Mouse (Mus musculus): Measurements from ENCODE around the gene Aldoart1.

The Aldoart1 gene

DNA sequence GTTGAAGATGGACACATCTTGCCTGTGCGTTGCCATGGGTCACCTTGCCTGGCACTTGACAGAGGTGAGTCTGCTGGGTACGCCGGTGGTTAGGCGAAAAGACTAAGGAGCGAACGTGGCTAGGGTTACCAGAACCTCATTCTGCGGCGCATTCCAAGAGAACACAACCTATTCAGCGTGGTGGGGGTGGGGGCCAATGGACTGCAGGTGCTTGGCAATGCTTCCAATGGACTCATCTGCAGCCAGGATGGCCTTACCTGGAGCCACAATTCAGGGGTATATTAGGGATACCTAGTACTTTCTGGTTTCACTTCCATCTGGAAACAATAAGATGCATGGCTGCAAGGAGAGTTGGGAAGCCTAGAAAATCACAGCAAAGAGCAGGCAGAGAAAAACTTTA, at the start of gene Aldoart1:
Gene Aldoart1, minus strand, starts transcription at position 101 of the 400 bp plus-strand sequence.
- DNase-seq (ENCODE audit: low read depth, low spot score): no peak

DNA sequence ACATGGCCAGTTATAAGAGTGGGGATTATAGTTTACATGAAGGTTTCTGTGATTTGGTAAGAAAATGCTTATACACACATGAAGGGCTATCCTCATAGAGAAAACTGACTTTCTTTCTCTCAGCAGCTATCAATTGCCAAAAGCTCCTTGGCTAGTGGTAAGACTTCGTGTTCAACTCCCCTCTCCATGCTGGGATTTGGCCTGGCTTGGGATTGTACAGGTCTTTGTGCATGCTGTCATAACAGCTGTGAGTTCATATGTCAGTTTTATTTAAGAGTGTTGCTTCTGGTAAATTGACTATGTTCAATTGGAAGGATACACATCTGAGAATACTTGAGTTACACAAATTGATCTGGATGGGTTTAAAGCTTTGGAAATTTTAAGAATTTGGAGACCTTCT, 49.1 kb upstream of the Aldoart1 start:
- DNase-seq (ENCODE audit: low read depth, low spot score): no peak

DNA sequence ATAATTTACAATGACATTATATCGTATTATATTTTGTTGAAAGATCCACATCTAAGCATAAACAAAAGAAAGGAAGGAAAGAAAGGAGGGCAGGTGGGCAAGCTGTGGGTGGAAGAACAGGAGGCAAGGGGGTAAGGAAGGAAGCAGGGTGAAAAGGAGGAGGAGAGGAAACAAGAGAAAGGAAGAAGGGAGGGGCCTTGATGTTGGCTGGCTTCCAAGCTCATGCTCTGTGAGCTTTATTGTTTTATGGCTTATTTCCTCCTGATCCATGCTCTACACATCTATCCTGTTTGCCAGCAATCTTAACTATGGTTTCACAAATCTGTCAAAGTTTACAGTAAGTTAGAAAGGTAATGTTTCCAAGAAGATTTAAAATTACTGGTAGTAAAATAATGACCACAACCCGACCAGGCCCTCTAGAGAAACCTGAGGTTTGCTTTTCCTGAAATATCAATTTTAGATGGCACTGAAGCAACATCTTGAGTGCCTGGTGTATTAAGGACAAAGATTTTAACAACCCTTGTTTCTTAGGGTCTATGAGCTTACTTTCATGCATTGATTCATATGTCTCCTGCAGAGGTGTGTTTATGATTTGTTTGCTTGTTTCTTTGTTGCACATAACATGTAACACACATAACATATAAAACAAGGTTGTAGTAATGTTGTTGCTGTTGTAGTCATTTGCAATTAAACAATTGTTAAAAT, 13.1 kb upstream of the Aldoart1 start:
- no peak for DNase-seq (ENCODE audit: low read depth, low spot score)

DNA sequence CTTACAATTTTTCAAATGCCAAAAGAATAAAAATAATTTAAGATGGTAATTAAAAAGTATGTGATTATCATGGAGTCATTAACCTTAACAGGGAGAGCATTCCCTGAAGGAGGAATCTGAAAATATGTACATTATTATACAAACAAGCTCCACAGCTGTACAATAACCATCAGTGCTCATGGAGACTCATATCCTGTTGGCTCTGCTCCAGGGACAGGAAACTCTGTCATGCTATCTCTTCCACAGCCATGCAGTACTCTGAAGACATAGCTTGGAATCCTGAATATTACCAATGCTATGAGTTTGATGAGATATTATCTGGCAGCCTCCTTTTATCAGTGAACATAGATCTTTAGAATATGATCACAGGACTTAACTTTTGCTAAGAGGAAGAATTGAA, 8.2 kb downstream of the Aldoart1 start:
- no peak for DNase-seq (ENCODE audit: low read depth, low spot score)

DNA sequence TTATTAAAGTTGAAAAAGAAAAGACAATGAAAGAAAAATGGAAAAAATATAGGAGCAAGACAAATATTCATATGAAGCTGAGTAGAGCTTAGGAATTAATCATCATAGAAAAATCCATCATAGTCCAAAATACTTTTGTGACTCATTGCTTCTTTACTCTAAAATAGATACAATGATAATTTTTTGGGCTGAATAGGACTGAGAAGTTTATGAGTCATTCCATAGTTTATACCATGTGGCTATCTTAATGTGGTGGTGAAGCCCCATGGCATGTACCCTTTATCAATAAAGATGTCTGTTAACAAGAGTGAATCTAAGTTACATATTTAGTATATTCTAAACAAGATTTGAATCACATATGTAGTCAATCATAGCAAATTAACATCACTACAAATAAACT, 9.4 kb downstream of the Aldoart1 start:
- DNase-seq (ENCODE audit: low read depth, low spot score): no peak

DNA sequence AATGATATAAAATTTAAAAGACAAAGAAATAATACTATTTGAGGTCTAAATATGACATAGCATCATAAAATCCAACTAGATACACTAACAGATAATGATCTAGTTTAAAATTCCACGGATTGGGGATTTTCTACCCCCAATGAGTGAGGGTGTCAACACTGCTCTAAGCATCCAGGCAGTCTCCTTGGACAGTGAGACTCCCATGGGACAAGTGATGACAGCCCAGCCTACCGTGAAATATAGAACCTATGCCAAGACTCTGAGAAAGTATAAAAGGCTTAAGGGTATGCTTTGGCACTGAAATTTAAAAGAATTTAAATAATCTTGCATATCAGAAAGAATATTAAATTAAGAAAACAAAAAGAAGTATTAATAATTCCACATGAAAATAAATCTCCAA, 16.0 kb downstream of the Aldoart1 start:
- no peak for DNase-seq (ENCODE audit: low read depth, low spot score)

DNA sequence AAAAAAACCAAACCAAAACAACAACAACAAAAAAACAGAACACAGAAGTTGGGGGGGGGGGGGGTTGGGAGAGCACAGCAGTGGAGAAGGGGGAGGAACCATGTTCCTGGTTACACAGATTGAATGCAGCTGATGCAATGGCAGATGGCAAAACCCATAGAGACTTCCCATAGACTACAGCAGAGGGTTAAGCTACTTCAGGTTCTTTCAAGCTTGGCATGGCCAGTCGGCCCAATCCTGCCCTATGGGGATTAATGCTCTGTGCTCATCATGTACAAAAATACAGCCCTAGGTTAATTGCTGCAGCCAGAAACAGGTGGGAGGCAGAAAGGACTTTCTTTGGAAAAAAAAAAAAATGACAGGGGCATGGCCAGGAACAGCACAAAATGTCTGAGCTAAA, 17.0 kb downstream of the Aldoart1 start:
- DNase-seq (ENCODE audit: low read depth, low spot score): no peak

DNA sequence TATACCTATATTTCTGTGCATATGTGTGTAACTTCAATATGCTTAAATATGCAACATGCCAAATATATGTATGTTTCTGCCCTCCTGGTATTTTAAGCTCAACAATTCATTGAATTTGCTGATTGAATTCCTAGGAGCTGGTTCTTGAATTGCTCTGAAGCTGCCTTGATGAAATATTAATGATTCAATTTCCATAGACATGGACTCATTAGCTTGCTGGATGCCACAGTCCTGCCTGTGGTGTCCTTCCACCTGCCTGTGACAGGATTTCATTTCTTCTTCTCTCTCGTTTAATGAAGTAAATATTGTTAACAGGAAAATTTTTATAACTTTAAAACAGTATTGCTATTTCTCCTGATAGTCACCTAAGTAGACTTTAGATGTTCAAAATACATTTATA, 51.6 kb downstream of the Aldoart1 start:
- DNase-seq (ENCODE audit: low read depth, low spot score): no peak

Data from forelimb bud, embryonic 11.5 days (tissue).